Mouse (Mus musculus) liver, embryonic 11.5 days (tissue): ENCODE measurements at regions not wholly inside any gene's neighbourhood (a gene's known extent, or its start where the extent isn't known, plus 50 kb on each side); places are given as distances from the start of the nearest gene placed in this dataset.
A peak's percentile ranks its signal among the peaks of the same experiment; 100 is the strongest.

Source experiments
- ATAC-seq: fragments of 200-750 bp; cut with Nextera tagmentation; replicated peaks from 2 replicates; pipeline ENCODE4 v1.8.0; 2017; ENCODE audit warnings: moderate number of reproducible peaks, mild to moderate bottlenecking, moderate TSS enrichment, moderate library complexity; ENCODE audit not compliant: low FRiP score
- DNase-seq: peaks from one replicate; pipeline ENCODE4 v3.0.0-alpha.2; 2017; ENCODE audit warnings: low spot score
- H3K27ac ChIP-seq: fragments of 300-500 bp; sonication (generic); 2 replicates; pipeline ENCODE4 v1.5.1; 2014; ENCODE audit warnings: mild to moderate bottlenecking, low read depth, low read length, control low read depth
- H3K27me3 ChIP-seq: fragments of 300-500 bp; sonication (generic); replicated peaks from 2 replicates; pipeline ENCODE4 v1.6.1; 2014; ENCODE audit warnings: low read length, mixed read lengths; ENCODE audit not compliant: control insufficient read depth, insufficient read depth
- H3K36me3 ChIP-seq: fragments of 300-500 bp; sonication (generic); 2 replicates; pipeline ENCODE4 v1.6.1; 2014; ENCODE audit warnings: mild to moderate bottlenecking, low read length, moderate library complexity, mixed read lengths; ENCODE audit not compliant: control insufficient read depth, insufficient read depth
- H3K4me1 ChIP-seq: fragments of 300-500 bp; sonication (generic); replicated peaks from 2 replicates; pipeline ENCODE4 v1.6.1; 2014; ENCODE audit warnings: low read length, mixed read lengths; ENCODE audit not compliant: control insufficient read depth, insufficient read depth
- H3K4me2 ChIP-seq: fragments of 300-500 bp; sonication (generic); 2 replicates; pipeline ENCODE4 v1.6.1; 2014; ENCODE audit warnings: mild to moderate bottlenecking, control low read depth, moderate library complexity
- H3K4me3 ChIP-seq: fragments of 300-500 bp; sonication (generic); 2 replicates; pipeline ENCODE4 v1.5.1; 2014; ENCODE audit warnings: low read depth, low read length, control low read depth
- H3K9ac ChIP-seq: fragments of 300-500 bp; sonication (generic); 2 replicates; pipeline ENCODE4 v1.6.1; 2014; ENCODE audit warnings: low read depth, low read length, control low read depth
- H3K9me3 ChIP-seq: fragments of 300-500 bp; sonication (generic); 2 replicates; pipeline ENCODE4 v1.6.1; 2016; ENCODE audit warnings: low read length, inconsistent platforms, mixed read lengths; ENCODE audit not compliant: control insufficient read depth
- WGBS: fragments of 180-500 bp; shearing (Covaris S2); extraction: QIAGEN DNeasy Blood & Tissue Kit; methylation state at CpG from one replicate; pipeline ENCODE4 v1.1.7; 2014; 5-methylcytosine and 5-hydroxymethylcytosine counted together

GRCm38 (mm10) chr5:149848465-149848864 is 170.0 kb upstream of the Rxfp2 start:
- H3K4me1 ChIP-seq, result no peaks in the 10 kb centered on the region
- H3K27ac ChIP-seq, result no peak overlapping the region
- DNase-seq (no peak), ATAC-seq (no peak)
- H3K27me3 ChIP-seq, result no peaks in the 10 kb centered on the region
- WGBS, result 76% methylated on average over 3 of the region's 3 CpGs
- no peaks in the 10 kb centered on the region for H3K9me3 ChIP-seq
- H3K36me3 ChIP-seq, result no peaks in the 10 kb centered on the region
- H3K4me2 ChIP-seq, result no peak overlapping the region
- no peak overlapping the region for H3K9ac ChIP-seq
- H3K4me3 ChIP-seq, result no peak overlapping the region

GRCm38 (mm10) chr5:149851011-149851410 is 167.5 kb upstream of the Rxfp2 start:
- no peaks in the 10 kb centered on the region for H3K36me3 ChIP-seq
- 17% methylated on average over 9 of the region's 9 CpGs for WGBS
- peak; percentile 56; the same call in 1 of the 2 replicates for ATAC-seq

GRCm38 (mm10) chr5:149852516-149852915 is 166.0 kb upstream of the Rxfp2 start:
- Histone ChIP-seq H3K4me3 (no peak overlapping the region), H3K27me3 (no peaks in the 10 kb centered on the region), H3K4me2 (peak overlapping the region; percentile 46), H3K4me1 (no peaks in the 10 kb centered on the region), H3K9ac (no peak overlapping the region), H3K27ac (no peak overlapping the region), H3K9me3 (no peaks in the 10 kb centered on the region), H3K36me3 (no peaks in the 10 kb centered on the region)
- DNase-seq, result no peak
- ATAC-seq, result no peak; the same call in 1 of the 2 replicates
- WGBS, result 15% methylated on average over 16 of the region's 16 CpGs

More at GRCm38 (mm10) chr5:149851011-149851410, 167.5 kb upstream of the Rxfp2 start:
- Histone ChIP-seq H3K4me3 (no peak overlapping the region), H3K4me1 (no peaks in the 10 kb centered on the region), H3K9me3 (no peaks in the 10 kb centered on the region), H3K4me2 (no peak overlapping the region), H3K9ac (no peak overlapping the region), H3K27me3 (no peaks in the 10 kb centered on the region), H3K27ac (no peak overlapping the region)
- peak; percentile 56 for DNase-seq

- no peaks in the 10 kb centered on the region for H3K36me3 ChIP-seq
- DNase-seq (no peak), ATAC-seq (no peak)
- no peak overlapping the region for H3K4me2 ChIP-seq
- no peak overlapping the region for H3K9ac ChIP-seq
- H3K4me1 ChIP-seq, result no peaks in the 10 kb centered on the region
- 78% methylated on average over 1 of the region's 1 CpGs for WGBS
- no peaks in the 10 kb centered on the region for H3K9me3 ChIP-seq
- H3K27ac ChIP-seq, result no peak overlapping the region
- H3K27me3 ChIP-seq, result no peaks in the 10 kb centered on the region
- no peak overlapping the region for H3K4me3 ChIP-seq
Measured at GRCm38 (mm10) chr5:149856101-149856500, 162.4 kb upstream of the Rxfp2 start.

GRCm38 (mm10) chr5:149857019-149857418 is 161.5 kb upstream of the Rxfp2 start:
- no peaks in the 10 kb centered on the region for H3K27me3 ChIP-seq
- no peak for DNase-seq
- H3K9me3 ChIP-seq, result no peaks in the 10 kb centered on the region
- H3K4me1 ChIP-seq, result no peaks in the 10 kb centered on the region
- WGBS, result 36% methylated on average over 1 of the region's 1 CpGs
- no peak for ATAC-seq
- no peaks in the 10 kb centered on the region for H3K36me3 ChIP-seq
- H3K9ac ChIP-seq, result no peak overlapping the region
- H3K4me2 ChIP-seq, result no peak overlapping the region
- H3K4me3 ChIP-seq, result no peak overlapping the region
- H3K27ac ChIP-seq, result no peak overlapping the region

- no peak; the same call in 1 of the 2 replicates for ATAC-seq
- H3K4me3 ChIP-seq, result no peak overlapping the region
- H3K36me3 ChIP-seq, result no peaks in the 10 kb centered on the region
- no peak overlapping the region for H3K9ac ChIP-seq
- H3K9me3 ChIP-seq, result no peaks in the 10 kb centered on the region
- 49% methylated on average over 4 of the region's 4 CpGs for WGBS
- no peaks in the 10 kb centered on the region for H3K27me3 ChIP-seq
- H3K27ac ChIP-seq, result no peak overlapping the region
- H3K4me1 ChIP-seq, result no peaks in the 10 kb centered on the region
- no peak for DNase-seq
- H3K4me2 ChIP-seq, result no peak overlapping the region
Measured at GRCm38 (mm10) chr5:149861489-149861962, 156.9 kb upstream of the Rxfp2 start.

- H3K9ac ChIP-seq, result no peak overlapping the region
- ATAC-seq (no peak), DNase-seq (no peak)
- no peak overlapping the region for H3K27ac ChIP-seq
- H3K4me1 ChIP-seq, result no peaks in the 10 kb centered on the region
- no peaks in the 10 kb centered on the region for H3K36me3 ChIP-seq
- WGBS, result 74% methylated on average over 7 of the region's 7 CpGs
- no peak overlapping the region for H3K4me3 ChIP-seq
- H3K27me3 ChIP-seq, result no peaks in the 10 kb centered on the region
- no peak overlapping the region for H3K4me2 ChIP-seq
- no peaks in the 10 kb centered on the region for H3K9me3 ChIP-seq
Measured at GRCm38 (mm10) chr5:149867926-149868325, 150.5 kb upstream of the Rxfp2 start.

- H3K4me3 ChIP-seq, result no peak overlapping the region
- no peaks in the 10 kb centered on the region for H3K27me3 ChIP-seq
- H3K4me2 ChIP-seq, result no peak overlapping the region
- H3K9me3 ChIP-seq, result no peaks in the 10 kb centered on the region
- H3K9ac ChIP-seq, result no peak overlapping the region
- no peak for DNase-seq
- 85% methylated on average over 5 of the region's 5 CpGs for WGBS
- no peaks in the 10 kb centered on the region for H3K36me3 ChIP-seq
- no peak overlapping the region for H3K27ac ChIP-seq
- no peaks in the 10 kb centered on the region for H3K4me1 ChIP-seq
- ATAC-seq, result no peak
Measured at GRCm38 (mm10) chr5:149869441-149869840, 149.0 kb upstream of the Rxfp2 start.

- DNase-seq (no peak), ATAC-seq (no peak)
- Histone ChIP-seq H3K4me2 (no peak overlapping the region), H3K4me3 (no peak overlapping the region), H3K27ac (no peak overlapping the region), H3K27me3 (no peaks in the 10 kb centered on the region), H3K36me3 (no peaks in the 10 kb centered on the region), H3K9me3 (no peaks in the 10 kb centered on the region), H3K9ac (no peak overlapping the region), H3K4me1 (no peaks in the 10 kb centered on the region)
- 62% methylated on average over 2 of the region's 2 CpGs for WGBS
Measured at GRCm38 (mm10) chr5:149870596-149870995, 147.9 kb upstream of the Rxfp2 start.
